Mouse (Mus musculus): ENCODE results near the gene Sirt4. TPM values are rescaled to one million over a fixed set of nuclear protein-coding genes. Genes with fewer than 3 reads are reported as not detected.
A peak's percentile ranks its signal among the peaks of the same experiment; 100 is the strongest.
"Not testable (repeated sequence)": the region's sequence is repeated elsewhere in the genome, so short reads cannot be mapped to it uniquely, and the experiment has no call there.

Gene Sirt4
- polyA plus RNA-seq, 1 experiment from 2014 or later: 17.2 TPM

- Histone ChIP-seq H3K4me2 (ENCODE audit: low read depth, low read length) (no peak overlapping the region), H3K4me1 (ENCODE audit: control insufficient read depth, insufficient read depth, low read length) (no peaks in the 10 kb centered on the region), H3K36me3 (replicated peaks; ENCODE audit: control insufficient read depth, insufficient read depth, low read depth, low read length) (peaks cover 31% of the 10 kb centered on the region), H3K27me3 (ENCODE audit: control insufficient read depth, insufficient read depth, low read length) (no peaks in the 10 kb centered on the region), H3K9me3 (replicated peaks; ENCODE audit: control insufficient read depth, low read length) (no peaks in the 10 kb centered on the region), H3K27ac (replicated peaks; ENCODE audit: low read depth, low read length) (no peak overlapping the region), H3K4me3 (ENCODE audit: low read depth, low read length) (no peak overlapping the region), H3K9ac (replicated peaks; ENCODE audit: low read length) (no peak overlapping the region)
- no peak for ATAC-seq (replicated peaks; ENCODE audit: insufficient number of reproducible peaks, low FRiP score, low TSS enrichment, low read depth)
- no peak for DNase-seq (ENCODE audit: low spot score)
- 90% methylated on average over 11 of the region's 11 CpGs for WGBS
Observed at GRCm38 (mm10) chr5:115444130-115444529, 40.4 kb downstream of the Sirt4 start.

- 75% methylated on average over 5 of the region's 5 CpGs for WGBS
Observed at GRCm38 (mm10) chr5:115442663-115443062, 41.9 kb downstream of the Sirt4 start.

DNA sequence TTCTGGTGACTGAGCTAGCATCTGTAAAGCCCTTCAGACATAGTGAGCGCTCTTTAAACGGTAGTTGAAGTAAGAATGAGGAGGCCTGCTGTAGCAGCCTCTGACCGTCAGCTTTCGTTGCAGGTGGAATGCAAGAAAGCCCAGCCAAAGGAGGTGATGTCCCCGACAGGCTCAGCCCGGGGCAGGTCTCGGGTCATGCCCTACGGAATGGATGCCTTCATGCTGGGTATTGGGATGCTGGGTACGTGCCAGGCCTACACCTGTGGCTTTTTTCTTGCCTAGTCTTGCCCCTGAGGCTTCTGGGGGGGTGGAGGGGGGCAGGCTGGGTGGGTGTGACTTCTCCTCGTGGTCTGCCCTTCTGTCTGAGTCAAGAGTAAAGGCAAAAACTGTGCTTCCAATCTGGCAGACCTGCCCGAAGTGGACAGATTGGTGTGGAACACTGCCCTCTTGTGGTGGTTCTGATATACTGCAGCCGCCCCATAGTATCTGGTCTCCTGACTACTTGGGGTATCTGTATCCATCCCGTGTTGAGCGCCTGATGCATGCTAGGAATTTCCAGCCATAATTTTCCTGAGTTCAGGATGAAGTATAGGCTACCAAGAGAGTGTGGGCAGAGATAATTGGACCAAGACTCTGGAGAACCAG is 43.2 kb downstream of the Sirt4 start:
- peaks cover 36% of the 10 kb centered on the region for H3K36me3 ChIP-seq (replicated peaks; ENCODE audit: control insufficient read depth, insufficient read depth, low read depth, low read length)
- no peaks in the 10 kb centered on the region for H3K27me3 ChIP-seq (ENCODE audit: control insufficient read depth, insufficient read depth, low read length)
- no peak overlapping the region for H3K27ac ChIP-seq (replicated peaks; ENCODE audit: low read depth, low read length)
- H3K4me2 ChIP-seq (ENCODE audit: low read depth, low read length): no peak overlapping the region
- DNase-seq (ENCODE audit: low spot score) (peak; percentile 91), ATAC-seq (replicated peaks; ENCODE audit: insufficient number of reproducible peaks, low FRiP score, low TSS enrichment, low read depth) (no peak)
- H3K9ac ChIP-seq (replicated peaks; ENCODE audit: low read length): no peak overlapping the region
- peaks cover 20% of the 10 kb centered on the region for H3K4me1 ChIP-seq (ENCODE audit: control insufficient read depth, insufficient read depth, low read length)
- WGBS: 44% methylated on average over 14 of the region's 14 CpGs
- H3K4me3 ChIP-seq (ENCODE audit: low read depth, low read length): no peak overlapping the region
- H3K9me3 ChIP-seq (replicated peaks; ENCODE audit: control insufficient read depth, low read length): no peaks in the 10 kb centered on the region

More at GRCm38 (mm10) chr5:115442663-115443062, 41.9 kb downstream of the Sirt4 start:
- H3K27ac ChIP-seq (replicated peaks; ENCODE audit: low read depth, low read length); H3K9ac ChIP-seq (replicated peaks; ENCODE audit: low read length); H3K4me3 ChIP-seq (ENCODE audit: low read depth, low read length); H3K27me3 ChIP-seq (ENCODE audit: control insufficient read depth, insufficient read depth, low read length); ATAC-seq (replicated peaks; ENCODE audit: insufficient number of reproducible peaks, low FRiP score, low TSS enrichment, low read depth); H3K4me2 ChIP-seq (ENCODE audit: low read depth, low read length); H3K9me3 ChIP-seq (replicated peaks; ENCODE audit: control insufficient read depth, low read length); DNase-seq (ENCODE audit: low spot score): not testable (repeated sequence)
- Histone ChIP-seq H3K4me1 (ENCODE audit: control insufficient read depth, insufficient read depth, low read length) (peaks cover 12% of the 10 kb centered on the region), H3K36me3 (replicated peaks; ENCODE audit: control insufficient read depth, insufficient read depth, low read depth, low read length) (peaks cover 36% of the 10 kb centered on the region)

GRCm38 (mm10) chr5:115438667-115439066 is 45.9 kb downstream of the Sirt4 start:
- WGBS: 8% methylated on average over 7 of the region's 7 CpGs
- H3K36me3 ChIP-seq (replicated peaks; ENCODE audit: control insufficient read depth, insufficient read depth, low read depth, low read length): peaks cover 16% of the 10 kb centered on the region
- peak overlapping the region; percentile 99 for H3K27ac ChIP-seq (replicated peaks; ENCODE audit: low read depth, low read length)
- H3K4me2 ChIP-seq (ENCODE audit: low read depth, low read length): peak overlapping the region; percentile 34
- ATAC-seq (replicated peaks; ENCODE audit: insufficient number of reproducible peaks, low FRiP score, low TSS enrichment, low read depth) (no peak), DNase-seq (ENCODE audit: low spot score) (no peak)
- peak overlapping the region; percentile 48 for H3K9ac ChIP-seq (replicated peaks; ENCODE audit: low read length)
- peaks cover 43% of the 10 kb centered on the region for H3K4me1 ChIP-seq (ENCODE audit: control insufficient read depth, insufficient read depth, low read length)
- no peaks in the 10 kb centered on the region for H3K27me3 ChIP-seq (ENCODE audit: control insufficient read depth, insufficient read depth, low read length)
- no peak overlapping the region for H3K4me3 ChIP-seq (ENCODE audit: low read depth, low read length)
- H3K9me3 ChIP-seq (replicated peaks; ENCODE audit: control insufficient read depth, low read length): no peaks in the 10 kb centered on the region

DNA sequence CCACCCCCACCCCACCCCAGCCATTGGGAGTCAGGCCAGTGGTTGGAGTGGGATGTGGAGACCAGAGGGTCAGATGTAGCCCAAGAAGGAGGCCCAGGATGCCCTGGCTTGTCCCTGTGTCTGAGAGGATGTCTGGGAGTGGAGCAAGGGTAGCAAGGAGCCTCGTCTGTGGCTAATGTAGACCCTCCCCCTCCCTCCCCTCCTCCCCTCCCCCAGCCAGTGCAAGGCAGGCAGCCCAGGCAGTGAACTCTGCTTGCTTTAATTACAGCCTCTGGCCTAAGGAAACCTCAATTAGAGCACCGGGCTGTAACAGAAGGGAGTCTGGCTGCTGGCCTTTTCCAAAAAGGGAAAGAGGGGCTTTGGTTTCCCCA is 46.6 kb downstream of the Sirt4 start:
- peak overlapping the region; percentile 12; the same call in 1 of the 2 replicates for H3K4me3 ChIP-seq (ENCODE audit: low read depth, low read length)
- 0 out of 2 replicates have a peak, but pooled peaks have one; percentile 1 for ATAC-seq (replicated peaks; ENCODE audit: insufficient number of reproducible peaks, low FRiP score, low TSS enrichment, low read depth)
- H3K9me3 ChIP-seq (replicated peaks; ENCODE audit: control insufficient read depth, low read length): no peaks in the 10 kb centered on the region
- H3K4me2 ChIP-seq (ENCODE audit: low read depth, low read length): peak overlapping the region; percentile 29
- 4% methylated on average over 2 of the region's 2 CpGs for WGBS
- no peaks in the 10 kb centered on the region for H3K27me3 ChIP-seq (ENCODE audit: control insufficient read depth, insufficient read depth, low read length)
- H3K9ac ChIP-seq (replicated peaks; ENCODE audit: low read length): peak overlapping the region; percentile 48
- H3K36me3 ChIP-seq (replicated peaks; ENCODE audit: control insufficient read depth, insufficient read depth, low read depth, low read length): peaks cover 11% of the 10 kb centered on the region
- H3K27ac ChIP-seq (replicated peaks; ENCODE audit: low read depth, low read length): peak overlapping the region; percentile 99
- DNase-seq (ENCODE audit: low spot score): peak; percentile 76
- H3K4me1 ChIP-seq (ENCODE audit: control insufficient read depth, insufficient read depth, low read length): peaks cover 43% of the 10 kb centered on the region

- DNase-seq (ENCODE audit: low spot score): peak; percentile 49
- peak overlapping the region; percentile 23 for H3K4me3 ChIP-seq (ENCODE audit: low read depth, low read length)
Observed at GRCm38 (mm10) chr5:115437242-115437944, 47.1 kb downstream of the Sirt4 start.

GRCm38 (mm10) chr5:115436421-115437124 is 48.0 kb downstream of the Sirt4 start:
- Histone ChIP-seq H3K4me3 (ENCODE audit: low read depth, low read length) (peak overlapping the region; percentile 23), H3K36me3 (replicated peaks; ENCODE audit: control insufficient read depth, insufficient read depth, low read depth, low read length) (peaks cover 5% of the 10 kb centered on the region), H3K4me1 (ENCODE audit: control insufficient read depth, insufficient read depth, low read length) (peaks cover 52% of the 10 kb centered on the region), H3K9ac (replicated peaks; ENCODE audit: low read length) (peak overlapping the region; percentile 78), H3K4me2 (ENCODE audit: low read depth, low read length) (peak overlapping the region; percentile 54), H3K27me3 (ENCODE audit: control insufficient read depth, insufficient read depth, low read length) (no peaks in the 10 kb centered on the region), H3K27ac (replicated peaks; ENCODE audit: low read depth, low read length) (peak overlapping the region; percentile 99), H3K9me3 (replicated peaks; ENCODE audit: control insufficient read depth, low read length) (no peaks in the 10 kb centered on the region)
- peak; percentile 89 for ATAC-seq (replicated peaks; ENCODE audit: insufficient number of reproducible peaks, low FRiP score, low TSS enrichment, low read depth)
- WGBS: under 1% methylated on average over 38 of the region's 43 CpGs
- DNase-seq (ENCODE audit: low spot score): peak; percentile 97

More at GRCm38 (mm10) chr5:115437242-115437944, 47.1 kb downstream of the Sirt4 start:
- WGBS: 28% methylated on average over 7 of the region's 7 CpGs
- Histone ChIP-seq H3K27me3 (ENCODE audit: control insufficient read depth, insufficient read depth, low read length) (no peaks in the 10 kb centered on the region), H3K9ac (replicated peaks; ENCODE audit: low read length) (peak overlapping the region; percentile 78), H3K27ac (replicated peaks; ENCODE audit: low read depth, low read length) (peak overlapping the region; percentile 99), H3K4me2 (ENCODE audit: low read depth, low read length) (peak overlapping the region; percentile 54), H3K9me3 (replicated peaks; ENCODE audit: control insufficient read depth, low read length) (no peaks in the 10 kb centered on the region), H3K36me3 (replicated peaks; ENCODE audit: control insufficient read depth, insufficient read depth, low read depth, low read length) (peaks cover 9% of the 10 kb centered on the region), H3K4me1 (ENCODE audit: control insufficient read depth, insufficient read depth, low read length) (peaks cover 44% of the 10 kb centered on the region)
- peak; percentile 11; the same call in 1 of the 2 replicates for ATAC-seq (replicated peaks; ENCODE audit: insufficient number of reproducible peaks, low FRiP score, low TSS enrichment, low read depth)
